Mouse (Mus musculus): ENCODE results near the gene Glt1d1.

- TF ChIP-seq CTCF (IDR thresholded peaks at IDR 0.05) = no peak
- no peak for TF ChIP-seq EP300 (IDR thresholded peaks at IDR 0.05; ENCODE audit: insufficient read depth, low read depth, low read length)
Measured at GRCm38 (mm10) chr5:127620371-127620770, 11.7 kb upstream of the Glt1d1 start.
